Mouse (Mus musculus): Measurements from ENCODE around the gene Stx1a.
"Not testable (repeated sequence)": the region's sequence is repeated elsewhere in the genome, so short reads cannot be mapped to it uniquely, and the experiment has no call there.

Stx1a gene

GRCm38 (mm10) chr5:135039541-135039940, 16.3 kb downstream of the Stx1a start:
- no peak for DNase-seq (ENCODE audit: low read depth, low spot score)

GRCm38 (mm10) chr5:135040059-135040458, 16.8 kb downstream of the Stx1a start:
- no peak for DNase-seq (ENCODE audit: low read depth, low spot score)

GRCm38 (mm10) chr5:135040777-135041176, 17.5 kb downstream of the Stx1a start:
- DNase-seq (ENCODE audit: low read depth, low spot score): no peak

GRCm38 (mm10) chr5:135042105-135042788, 19.0 kb downstream of the Stx1a start:
- no peak for DNase-seq (ENCODE audit: low read depth, low spot score)

- no peak for DNase-seq (ENCODE audit: low read depth, low spot score)
Observed at GRCm38 (mm10) chr5:135044575-135044974, 21.3 kb downstream of the Stx1a start.

- DNase-seq (ENCODE audit: low read depth, low spot score): no peak
Observed at GRCm38 (mm10) chr5:135048539-135048938, 25.3 kb downstream of the Stx1a start.

GRCm38 (mm10) chr5:135049268-135049667, 26.0 kb downstream of the Stx1a start:
- not testable (repeated sequence) for DNase-seq (ENCODE audit: low read depth, low spot score)

GRCm38 (mm10) chr5:135053356-135053755, 30.1 kb downstream of the Stx1a start:
- no peak for DNase-seq (ENCODE audit: low read depth, low spot score)

- DNase-seq (ENCODE audit: low read depth, low spot score): peak; percentile 98
Observed at GRCm38 (mm10) chr5:135063629-135064381, 40.5 kb downstream of the Stx1a start, which contains the start of gene Dnajc30. TSS of gene Dnajc30 (plus strand) at chr5:135064202.

GRCm38 (mm10) chr5:135064382-135064766, 41.1 kb downstream of the Stx1a start:
- no peak for DNase-seq (ENCODE audit: low read depth, low spot score)

GRCm38 (mm10) chr5:135064909-135065446, 41.7 kb downstream of the Stx1a start, which contains the start of gene Bud23:
TSS of gene Bud23 (minus strand) at chr5:135064959.
- not testable (repeated sequence) for DNase-seq (ENCODE audit: low read depth, low spot score)

- no peak for DNase-seq (ENCODE audit: low read depth, low spot score)
Observed at GRCm38 (mm10) chr5:135066008-135066407, 42.7 kb downstream of the Stx1a start.

GRCm38 (mm10) chr5:135070448-135070847, 47.2 kb downstream of the Stx1a start:
- no peak for DNase-seq (ENCODE audit: low read depth, low spot score)

- DNase-seq (ENCODE audit: low read depth, low spot score): no peak
Observed at GRCm38 (mm10) chr5:135072061-135072460, 48.8 kb downstream of the Stx1a start.

GRCm38 (mm10) chr5:135072720-135073119, 49.4 kb downstream of the Stx1a start:
- DNase-seq (ENCODE audit: low read depth, low spot score): no peak

GRCm38 (mm10) chr5:135073349-135074150, 50.3 kb downstream of the Stx1a start:
- peak; percentile 23 for DNase-seq (ENCODE audit: low read depth, low spot score)

- no peak for DNase-seq (ENCODE audit: low read depth, low spot score)
Observed at GRCm38 (mm10) chr5:135075655-135076054, 52.4 kb downstream of the Stx1a start.

GRCm38 (mm10) chr5:135076368-135076767, 53.1 kb downstream of the Stx1a start:
- no peak for DNase-seq (ENCODE audit: low read depth, low spot score)

GRCm38 (mm10) chr5:135076931-135077505, 53.7 kb downstream of the Stx1a start:
- DNase-seq (ENCODE audit: low read depth, low spot score): peak; percentile 30

GRCm38 (mm10) chr5:135077564-135078481, 54.5 kb downstream of the Stx1a start, which contains the start of gene Vps37d:
TSS of gene Vps37d (minus strand) at chr5:135078266.
- DNase-seq (ENCODE audit: low read depth, low spot score): peak; percentile 95

Measured in mesoderm, embryonic 11.5 days (tissue).